Mouse (Mus musculus) gastrocnemius, postnatal 36 days (tissue): ENCODE data around the gene Itm2b. TPM values are rescaled to one million over a fixed set of nuclear protein-coding genes. Genes with fewer than 3 reads are reported as not detected.

ENCODE experiments used
- DNase-seq, 2 experiments: peaks; one replicate each; pipeline ENCODE4 v3.0.0; 2022
- intact Hi-C: fragments of 180-260 bp; cut with DNase I; formaldehyde crosslinking; loops from one replicate; pipeline ENCODE4 v1.15.1; 2025
- long read RNA-seq, 2 experiments: library from polyadenylated mRNA; stranded (forward); transcript quantifications; one replicate each; pipeline ENCODE4 v2.0.0; 2021
- total RNA-seq, 2 experiments: library from RNA; stranded (reverse); gene quantifications; 2 replicates each; pipeline ENCODE4 v1.2.3; 2021

Itm2b gene
- 100 to 1,000 TPM; 262 to 264 TPM for total RNA-seq
- long read RNA-seq, experiment 1, transcript Itm2b-201 (6 exons, 1,796 nt), result major isoform, 356 of 382 reads
- long read RNA-seq, experiment 1, partial matches to known transcripts, result 15 of 382 reads
- long read RNA-seq, experiment 1, other reads (novel, unspliced or antisense), result 8 of 382 reads
- long read RNA-seq, experiment 2, transcript Itm2b-201 (6 exons, 1,796 nt), result major isoform, 372 of 407 reads
- long read RNA-seq, experiment 2, transcript Itm2b-202 (5 exons, 935 nt), result minor isoform, 14 of 407 reads
- long read RNA-seq, experiment 2, partial matches to known transcripts, result 17 of 407 reads
- long read RNA-seq, experiment 2, other reads (novel, unspliced or antisense), result 4 of 407 reads

DNA sequence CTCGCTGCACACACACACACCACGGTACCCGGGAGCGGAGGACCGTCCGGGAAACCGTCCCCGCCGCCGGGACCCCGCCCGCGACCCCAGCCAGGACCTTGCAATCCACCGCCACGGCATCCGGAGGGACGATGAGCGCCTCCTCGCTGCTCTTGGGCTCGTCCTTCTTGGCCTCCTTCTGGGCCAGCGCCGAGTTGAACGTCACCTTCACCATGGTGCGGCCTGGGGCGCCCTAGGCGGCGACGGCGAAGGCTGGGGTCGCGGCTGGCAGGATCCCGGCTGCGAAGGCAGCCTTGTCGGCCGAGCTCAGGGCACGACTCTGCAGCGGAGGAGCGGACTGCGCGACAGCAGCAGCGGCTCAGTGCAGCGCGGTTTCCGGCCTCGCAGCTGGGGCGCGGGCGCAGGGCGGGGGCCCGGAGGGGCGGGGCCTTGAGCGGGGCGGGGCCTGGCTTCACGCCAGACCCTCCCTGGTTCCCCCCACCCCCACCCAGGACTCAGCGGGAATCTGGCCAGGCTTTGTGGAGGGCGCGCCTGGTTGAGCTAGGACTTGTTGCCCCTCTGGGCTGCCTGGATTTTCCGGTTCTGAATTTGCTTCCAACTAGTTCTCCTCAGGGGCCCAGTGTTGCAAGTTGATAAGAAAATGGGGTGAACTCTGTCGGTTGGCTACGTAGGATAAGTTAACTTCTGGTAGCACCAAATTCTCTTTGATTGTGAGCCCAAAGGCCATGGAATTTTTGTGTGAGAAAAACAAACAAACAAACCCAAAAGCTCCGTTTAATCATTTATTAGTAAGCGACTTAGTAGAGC lies at the start of gene Itm2b:
Gene Itm2b, minus strand, starts transcription at position 377 of the 807 bp plus-strand sequence.
- DNase-seq, result peak; percentile 84 to 86
- intact Hi-C loops, result loop anchor here (2.0 kb wide), 1 partner anchor 90 kb away; no protein-coding TSS in a partner anchor

- intact Hi-C loops, result no loop called here
- no peak for DNase-seq
These were observed 48.4 kb upstream of the Itm2b start for GRCm38 (mm10) chr14:73433487-73433886.

DNA sequence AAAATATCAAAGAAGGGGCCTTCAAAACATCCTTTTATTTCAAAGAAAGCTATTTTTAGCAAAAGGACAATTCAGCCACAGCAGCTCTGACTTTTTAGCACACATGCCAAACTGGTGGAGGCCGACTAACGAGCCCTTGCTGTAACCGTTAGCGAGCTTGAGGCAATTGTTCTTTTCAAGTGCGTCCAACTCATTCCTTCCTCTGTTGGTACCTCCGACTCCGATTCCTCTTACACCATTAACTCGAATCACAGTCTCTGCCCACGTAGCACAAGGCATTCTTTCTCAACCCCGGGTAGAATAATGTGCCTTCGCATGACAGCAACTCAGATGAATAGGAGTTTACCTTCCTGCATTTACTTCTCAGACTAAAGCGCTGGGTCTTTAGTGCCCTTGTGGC lies 45.5 kb upstream of the Itm2b start:
- intact Hi-C loops, result no loop called here
- no peak for DNase-seq

DNA sequence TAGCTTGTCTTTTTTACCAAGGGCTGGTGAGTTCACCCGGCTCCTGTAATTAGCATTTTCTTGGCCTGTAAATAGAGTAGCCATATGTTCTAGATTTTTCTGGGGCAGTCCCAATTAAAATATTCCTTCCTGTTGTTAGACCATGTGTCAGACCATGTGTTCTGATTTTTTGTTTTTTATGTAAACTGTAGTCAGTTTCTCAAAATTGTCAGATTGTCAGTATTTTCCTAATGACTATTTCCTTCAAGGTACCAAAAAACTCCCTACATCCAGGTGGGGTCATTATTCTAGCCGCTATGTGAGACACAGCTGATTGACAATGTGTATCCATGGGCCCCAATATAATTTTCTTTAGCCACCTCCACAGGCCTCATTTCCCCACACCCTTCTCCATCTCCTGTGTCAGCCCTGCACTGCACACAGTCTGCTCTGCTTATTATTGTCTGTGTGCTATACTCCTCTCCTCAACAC lies 40.5 kb upstream of the Itm2b start:
- intact Hi-C loops, result no loop called here
- DNase-seq, result no peak

DNA sequence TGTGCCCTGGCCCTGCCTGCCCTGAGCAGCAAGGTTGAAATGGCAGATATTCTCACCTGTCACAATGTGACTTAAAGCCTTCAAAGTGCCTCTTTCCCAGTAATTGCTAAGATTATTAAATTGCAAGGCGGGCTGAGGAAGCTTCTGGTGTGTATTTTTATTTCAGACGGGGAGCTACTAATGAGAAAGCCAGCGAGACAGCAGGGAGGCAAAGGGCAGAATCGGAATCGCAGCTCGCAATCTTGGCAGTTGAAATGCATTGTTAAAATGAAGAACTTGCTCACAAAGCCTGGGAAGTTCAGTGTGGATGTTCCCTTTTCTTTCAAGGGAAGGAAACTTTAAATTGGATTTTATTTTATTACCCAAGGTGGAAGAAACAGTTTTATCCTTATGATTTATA lies 39.9 kb upstream of the Itm2b start:
- intact Hi-C loops, result no loop called here

DNA sequence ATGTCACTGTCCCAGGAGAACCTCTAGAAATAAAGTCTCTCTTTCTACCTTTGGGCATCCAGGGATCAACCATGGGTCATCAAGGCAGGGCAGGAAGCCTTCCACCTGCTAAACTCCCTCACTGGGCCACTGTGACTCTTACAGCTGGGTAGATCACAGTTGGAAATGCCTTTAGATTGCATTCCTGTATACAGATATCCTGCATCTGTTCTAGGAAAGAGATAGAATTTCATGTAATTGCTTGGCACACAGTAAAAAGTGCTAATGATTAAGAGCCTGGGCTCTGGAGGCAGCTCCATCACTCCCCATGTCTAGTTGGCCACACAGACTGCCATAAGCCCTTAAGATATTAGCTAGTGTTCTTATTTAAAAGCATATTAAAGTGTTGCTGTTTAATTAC lies 38.5 kb upstream of the Itm2b start:
- intact Hi-C loops, result no loop called here
- no peak for DNase-seq

More for the DNA sequence above, 39.9 kb upstream of the Itm2b start:
- DNase-seq, result no peak

- intact Hi-C loops, result no loop called here
- DNase-seq, result no peak
These were observed 37.5 kb upstream of the Itm2b start for GRCm38 (mm10) chr14:73422621-73423020.

GRCm38 (mm10) chr14:73421580-73421979 lies 36.5 kb upstream of the Itm2b start:
- DNase-seq, result no peak
- intact Hi-C loops, result no loop called here

GRCm38 (mm10) chr14:73420138-73420745 lies 35.2 kb upstream of the Itm2b start:
- intact Hi-C loops, result no loop called here
- DNase-seq, result no peak

- intact Hi-C loops, result no loop called here
- DNase-seq, result no peak
These were observed 31.4 kb upstream of the Itm2b start for GRCm38 (mm10) chr14:73416511-73416910.

GRCm38 (mm10) chr14:73415376-73416035 lies 30.4 kb upstream of the Itm2b start:
- DNase-seq, result no peak
- intact Hi-C loops, result no loop called here

DNA sequence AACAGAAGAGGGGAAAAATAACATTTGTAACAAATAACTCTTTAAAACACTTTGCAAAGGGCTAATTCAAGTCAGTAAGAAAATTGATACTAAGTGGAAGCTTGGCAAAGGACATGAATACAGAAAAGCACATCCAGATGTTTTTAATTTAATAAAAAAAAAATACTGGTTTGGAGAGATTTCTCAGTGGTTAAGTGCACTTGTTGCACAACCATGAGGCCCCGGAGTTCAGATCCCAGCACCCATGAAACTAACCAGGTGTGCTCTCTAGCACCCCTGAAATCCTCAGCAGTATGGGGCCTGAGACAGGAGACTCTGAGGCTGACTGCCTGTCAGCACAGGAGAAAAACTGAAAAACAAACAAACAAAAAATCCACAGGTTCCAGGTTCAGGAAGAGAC lies 26.6 kb upstream of the Itm2b start:
- DNase-seq, result no peak
- intact Hi-C loops, result no loop called here

DNA sequence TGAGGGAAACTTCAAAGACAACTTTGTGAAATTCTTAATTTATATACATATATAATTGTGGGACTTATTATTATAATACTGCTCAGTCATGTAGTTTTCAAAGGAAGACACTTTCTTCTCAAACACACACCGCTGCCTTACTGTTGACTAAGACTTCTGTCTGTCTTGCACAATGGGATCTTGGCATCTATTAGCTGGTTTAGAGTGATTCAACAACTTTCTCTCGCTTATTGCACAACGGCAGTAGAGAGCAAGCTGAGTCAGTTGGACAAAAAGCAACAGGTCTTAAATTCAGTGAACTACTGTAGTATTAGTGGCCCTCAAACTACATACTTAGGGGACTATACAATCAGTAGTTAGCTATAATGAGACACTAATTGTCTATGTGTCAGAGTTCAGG lies 25.0 kb upstream of the Itm2b start:
- no peak for DNase-seq
- intact Hi-C loops, result no loop called here

DNA sequence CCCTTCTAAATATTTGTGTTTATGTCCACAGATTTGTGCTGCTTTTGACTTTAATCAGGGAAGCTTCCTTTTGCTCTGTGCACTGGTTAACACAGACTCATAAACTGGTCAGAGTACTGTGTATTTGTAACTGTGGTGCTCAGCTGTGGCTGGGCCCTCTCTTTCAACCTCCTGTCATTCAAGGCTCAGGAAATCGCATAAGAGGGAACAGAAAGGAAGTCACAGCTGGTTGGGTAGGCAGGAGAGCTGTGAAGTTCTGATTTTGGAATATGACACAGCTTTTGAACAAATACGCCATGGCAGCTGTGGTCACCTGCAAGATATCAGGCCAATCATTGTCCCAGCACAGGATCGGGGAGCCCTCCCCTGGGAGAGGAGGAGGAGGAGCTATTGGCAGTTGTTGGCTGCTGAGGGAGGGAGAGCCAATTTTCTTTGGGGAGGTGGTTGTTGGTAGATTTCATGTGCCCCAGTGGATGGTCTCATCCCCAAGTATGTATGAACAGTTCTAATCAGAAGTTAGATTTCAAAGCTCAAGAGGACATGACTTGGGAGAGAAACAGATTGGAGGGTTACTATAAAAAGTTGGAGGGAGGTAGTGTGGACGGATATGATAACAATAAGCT lies 23.2 kb upstream of the Itm2b start:
- no peak for DNase-seq
- intact Hi-C loops, result no loop called here

- intact Hi-C loops, result no loop called here
These were observed 18.9 kb upstream of the Itm2b start for GRCm38 (mm10) chr14:73404016-73404415.

DNA sequence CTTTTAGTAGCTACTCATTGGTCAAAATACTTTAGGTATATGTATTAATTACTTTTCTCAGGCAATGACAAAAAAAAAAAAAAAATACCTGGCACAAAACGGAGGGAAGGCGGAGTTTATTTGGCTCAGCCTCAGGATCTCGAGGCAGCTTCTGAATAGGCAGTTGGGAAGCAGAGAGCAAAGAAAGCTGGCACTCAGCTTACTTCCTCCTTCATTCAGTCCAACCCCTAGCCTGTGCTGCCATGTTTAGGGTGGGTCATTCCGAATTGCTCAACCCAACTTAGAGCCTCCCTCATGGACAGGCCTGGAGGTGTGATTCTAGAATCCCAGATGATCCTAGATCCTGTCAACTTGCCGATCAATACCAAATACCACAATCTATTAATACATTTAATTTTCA lies 18.3 kb upstream of the Itm2b start:
- intact Hi-C loops, result no loop called here
- DNase-seq, result no peak

More at GRCm38 (mm10) chr14:73404016-73404415, 18.9 kb upstream of the Itm2b start:
- no peak for DNase-seq

DNA sequence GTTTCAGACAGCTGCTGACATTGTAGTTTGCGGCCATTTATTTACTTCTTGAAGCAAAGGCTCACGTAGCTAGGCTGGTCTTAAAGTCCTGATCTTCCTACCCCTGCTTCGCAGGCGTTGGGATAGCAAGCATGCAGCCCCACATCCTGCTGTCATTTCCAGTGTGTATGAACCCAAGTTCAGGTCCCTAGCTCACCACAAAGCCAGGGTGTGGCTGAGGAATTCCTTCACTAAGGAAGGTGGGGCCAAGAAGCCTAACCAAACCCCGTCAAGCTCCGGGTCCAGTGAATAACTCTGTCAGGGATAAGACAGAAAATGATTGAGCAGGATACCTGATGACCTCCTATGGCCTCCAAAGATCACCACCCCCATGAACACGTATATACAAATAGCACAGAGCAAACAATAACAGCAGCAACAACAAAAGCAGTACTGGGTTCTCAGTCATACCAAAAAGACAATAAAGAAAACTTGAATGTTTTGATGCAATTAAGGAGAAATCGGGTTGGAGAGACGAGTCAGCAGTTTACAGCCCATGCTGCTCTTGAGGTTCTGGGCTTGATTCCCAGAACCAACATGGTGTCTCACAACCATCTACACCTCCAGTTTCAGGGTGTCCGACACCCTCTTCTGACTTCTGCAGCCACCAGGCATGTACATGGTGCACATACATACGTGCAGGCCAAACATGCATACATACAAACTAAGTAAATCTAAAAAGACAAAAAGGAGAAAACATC lies 17.4 kb upstream of the Itm2b start:
- intact Hi-C loops, result no loop called here
- no peak for DNase-seq

DNA sequence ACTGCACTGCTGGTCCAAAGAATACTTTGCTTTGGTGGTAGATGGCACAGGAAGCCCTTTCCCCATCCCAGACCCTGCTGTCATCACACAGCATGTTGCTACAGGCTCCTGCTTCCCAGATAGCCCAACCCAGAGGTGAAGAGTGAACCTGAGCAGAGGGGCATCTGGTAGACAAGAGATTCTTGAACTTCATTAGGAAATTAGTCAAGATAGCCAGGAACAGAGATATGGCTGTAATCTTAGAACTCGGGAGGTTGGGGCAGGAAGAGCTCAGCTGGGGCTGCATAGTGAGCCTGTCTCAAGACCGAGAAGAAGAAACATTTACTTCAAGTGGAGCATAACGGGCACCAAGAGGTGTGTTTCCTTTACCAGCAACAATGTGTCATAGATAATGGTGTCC lies 16.3 kb upstream of the Itm2b start:
- intact Hi-C loops, result no loop called here
- DNase-seq, result no peak

DNA sequence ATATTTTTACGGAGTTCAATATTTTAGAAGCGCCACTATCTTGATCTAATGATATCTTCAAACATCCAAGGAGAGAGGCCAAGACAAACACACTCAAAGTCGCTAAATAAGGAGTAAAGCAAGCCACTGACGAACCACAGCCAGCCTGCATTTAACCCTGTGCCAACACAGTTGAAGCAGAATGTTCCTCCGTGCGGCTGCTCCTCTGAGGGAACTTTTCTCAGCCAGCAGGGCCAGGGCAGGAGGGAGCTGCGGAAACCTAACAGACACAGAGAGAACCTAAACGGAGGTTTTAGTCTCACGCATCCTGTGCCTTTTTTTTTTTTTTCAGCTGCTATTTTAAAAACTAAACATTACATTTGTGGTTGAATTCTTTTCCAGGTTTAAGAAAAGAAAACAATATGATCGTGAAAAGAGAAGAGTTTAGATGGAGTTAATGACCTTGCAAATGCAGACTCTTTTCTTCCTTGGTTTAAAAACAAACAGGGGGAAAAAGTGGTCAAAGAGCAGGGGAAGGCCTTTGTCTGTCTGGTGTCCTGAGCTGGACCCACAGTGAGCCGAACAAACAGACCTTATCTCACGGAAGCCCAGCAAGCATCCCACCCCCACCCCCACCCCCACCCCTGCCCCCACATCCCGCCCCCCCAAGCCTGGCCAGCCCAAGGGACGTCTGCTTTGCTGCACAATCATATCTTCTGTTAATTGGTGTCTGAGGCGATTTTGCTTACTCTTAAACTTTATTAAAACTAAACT lies 15.0 kb upstream of the Itm2b start:
- intact Hi-C loops, result no loop called here
- no peak for DNase-seq
